In genomic region chr16:55838510-55839474, GRCm38 (mm10) we compare ENCODE assay signal across 8 mouse cellular contexts. TPM values are rescaled to one million over a fixed set of nuclear protein-coding genes. Genes with fewer than 3 reads are reported as not detected.
A peak's percentile ranks its signal among the peaks of the same experiment; 100 is the strongest.
DNase-seq lines count a peak whose midpoint lies in the region; ATAC-seq and TF ChIP-seq lines count a peak whose summit lies in the region.

Gene Nfkbiz, minus strand, starts transcription at chr16:55838899.

- no peaks in the 10 kb centered on the region for H3K27me3 ChIP-seq in heart, embryonic 14.5 days (ENCODE audit: control insufficient read depth, insufficient read depth, low read length)
- H3K27me3 ChIP-seq in liver, embryonic 16.5 days (ENCODE audit: control insufficient read depth, insufficient read depth, low read depth, low read length), result no peaks in the 10 kb centered on the region
- H3K27me3 ChIP-seq in neural tube, embryonic 12.5 days (replicated peaks), result no peaks in the 10 kb centered on the region
- no peaks in the 10 kb centered on the region for H3K27me3 ChIP-seq in stomach, postnatal 0 days (ENCODE audit: control insufficient read depth, insufficient read depth, low read length)

- DNase-seq in CD8-positive naive resting alpha-beta T cell, adult 2 months (ENCODE audit: low read depth in 2 of 2, low spot score in 2 of 2), result peak; percentile 40 to 60
- DNase-seq in kidney, postnatal 10 days, result peak; percentile 93
- peak; percentile 87 for DNase-seq in stomach, postnatal 0 days (ENCODE audit: low spot score)

- WGBS in heart, embryonic 14.5 days, result under 1% methylated on average over 40 of the region's 40 CpGs
- under 1% methylated on average over 40 of the region's 40 CpGs for whole genome bisulfite sequencing in liver, embryonic 16.5 days (ENCODE audit: insufficient replicate concordance)
- under 1% methylated on average over 40 of the region's 40 CpGs for WGBS in neural tube, embryonic 12.5 days
- WGBS in stomach, postnatal 0 days, result under 1% methylated on average over 40 of the region's 40 CpGs

- peak within 1 kb of the TSS; percentile 81 for H3K4me2 ChIP-seq in heart, embryonic 14.5 days (ENCODE audit: low read length)
- peak within 1 kb of the TSS; percentile 83 for H3K4me2 ChIP-seq in liver, embryonic 16.5 days (ENCODE audit: low read depth, low read length)
- peak within 1 kb of the TSS; percentile 72 for H3K4me2 ChIP-seq in neural tube, embryonic 12.5 days (replicated peaks)
- H3K4me2 ChIP-seq in stomach, postnatal 0 days (replicated peaks; ENCODE audit: low read depth), result peak within 1 kb of the TSS; percentile 72

- peak within 1 kb of the TSS; percentile 88 for H3K4me3 ChIP-seq in brown adipose tissue, adult 24 weeks (ENCODE audit: insufficient read depth, low read depth, low read length)
- H3K4me3 ChIP-seq in heart, embryonic 14.5 days (ENCODE audit: control insufficient read depth in 1 of 2, insufficient read depth in 1 of 2, low read depth in 1 of 2, low read length in 2 of 2), result peak within 1 kb of the TSS; percentile 53 to 75
- peak within 1 kb of the TSS; percentile 76 for H3K4me3 ChIP-seq in liver, embryonic 16.5 days (ENCODE audit: low read depth, low read length)
- H3K4me3 ChIP-seq in neural tube, embryonic 12.5 days, result peak within 1 kb of the TSS; percentile 60
- peak within 1 kb of the TSS; percentile 52 for H3K4me3 ChIP-seq in stomach, postnatal 0 days (ENCODE audit: low read depth, low read length)

- H3K27ac ChIP-seq in brown adipose tissue, adult 24 weeks (replicated peaks; ENCODE audit: low read depth, low read length), result peak within 1 kb of the TSS; percentile 97
- peak within 1 kb of the TSS; percentile 90 to 95 for H3K27ac ChIP-seq in heart, embryonic 14.5 days (replicated peaks in 1 of 2; ENCODE audit: control insufficient read depth in 1 of 2, insufficient read depth in 1 of 2, low read depth in 2 of 2, low read length in 2 of 2)
- peak within 1 kb of the TSS; percentile 77 for H3K27ac ChIP-seq in liver, embryonic 16.5 days (ENCODE audit: low read length)
- H3K27ac ChIP-seq in neural tube, embryonic 12.5 days, result no peak within 1 kb of the TSS; the same call in 1 of the 2 replicates
- peak within 1 kb of the TSS; percentile 90 for H3K27ac ChIP-seq in stomach, postnatal 0 days (replicated peaks)

- peak; percentile 74 for TF ChIP-seq EP300 in stomach, postnatal 0 days (optimal IDR thresholded peaks at IDR 0.05)

- H3K9me3 ChIP-seq in heart, embryonic 14.5 days (ENCODE audit: control insufficient read depth, low read length), result no peaks in the 10 kb centered on the region
- H3K9me3 ChIP-seq in liver, embryonic 16.5 days (replicated peaks; ENCODE audit: control insufficient read depth, low read length), result no peaks in the 10 kb centered on the region
- no peaks in the 10 kb centered on the region for H3K9me3 ChIP-seq in neural tube, embryonic 12.5 days
- H3K9me3 ChIP-seq in stomach, postnatal 0 days (ENCODE audit: control insufficient read depth, low read length), result no peaks in the 10 kb centered on the region

- peak; percentile 92 for ATAC-seq in erythroid progenitor cell, adult 5-6 weeks (replicated peaks; ENCODE audit: low FRiP score, poor library complexity, severe bottlenecking)
- ATAC-seq in heart, embryonic 14.5 days (ENCODE audit: insufficient number of reproducible peaks, insufficient read depth, low FRiP score, low read depth), result peak; percentile 95
- ATAC-seq in liver, embryonic 16.5 days (ENCODE audit: low read depth), result peak; percentile 90
- ATAC-seq in neural tube, embryonic 12.5 days (ENCODE audit: low FRiP score, low read depth), result peak; percentile 94
- ATAC-seq in stomach, postnatal 0 days (ENCODE audit: low FRiP score, low TSS enrichment), result peak; percentile 93

- peak within 1 kb of the TSS; percentile 78 for H3K9ac ChIP-seq in heart, embryonic 14.5 days (ENCODE audit: low read length)
- H3K9ac ChIP-seq in liver, embryonic 16.5 days (ENCODE audit: low read depth, low read length), result peak within 1 kb of the TSS; percentile 84
- H3K9ac ChIP-seq in neural tube, embryonic 12.5 days, result peak within 1 kb of the TSS; percentile 78
- peak within 1 kb of the TSS; percentile 81 for H3K9ac ChIP-seq in stomach, postnatal 0 days (ENCODE audit: low read length)

- TF ChIP-seq CTCF in stomach, postnatal 0 days (IDR thresholded peaks at IDR 0.05; ENCODE audit: low read depth), result no peak

- no peaks in the 10 kb centered on the region for H3K36me3 ChIP-seq in heart, embryonic 14.5 days (ENCODE audit: control insufficient read depth, insufficient read depth, low read length)
- H3K36me3 ChIP-seq in liver, embryonic 16.5 days (ENCODE audit: control insufficient read depth, insufficient read depth), result no peaks in the 10 kb centered on the region
- H3K36me3 ChIP-seq in neural tube, embryonic 12.5 days, result peaks cover 4% of the 10 kb centered on the region; the same call in 1 of the 2 replicates
- no peaks in the 10 kb centered on the region for H3K36me3 ChIP-seq in stomach, postnatal 0 days (ENCODE audit: control insufficient read depth, insufficient read depth, low read length)

- H3K4me1 ChIP-seq in brown adipose tissue, adult 24 weeks (ENCODE audit: control insufficient read depth, insufficient read depth, insufficient read length, low read length), result 0 out of 2 replicates have a peak, but pooled peaks cover 2% of the 10 kb centered on the region
- peaks cover 2 to 3% of the 10 kb centered on the region in 2 experiments; a peak in 3 of 4 replicates for H3K4me1 ChIP-seq in heart, embryonic 14.5 days (ENCODE audit: control insufficient read depth in 2 of 2, insufficient read depth in 2 of 2, low read length in 2 of 2)
- H3K4me1 ChIP-seq in liver, embryonic 16.5 days (ENCODE audit: control insufficient read depth, low read depth, low read length), result peaks cover 8% of the 10 kb centered on the region
- peaks cover 7% of the 10 kb centered on the region; the same call in 1 of the 2 replicates for H3K4me1 ChIP-seq in neural tube, embryonic 12.5 days
- H3K4me1 ChIP-seq in stomach, postnatal 0 days (replicated peaks; ENCODE audit: control insufficient read depth, insufficient read depth), result no peaks in the 10 kb centered on the region

RNA-seq across cellular contexts. Expression of gene Nfkbiz, which starts in this region (rescaled TPM):
- 4.2 and 6.9 TPM in 2 replicates for polyA plus RNA-seq in brown adipose tissue, adult 24 weeks (2012; ENCODE audit: insufficient read depth, insufficient read length, missing spikeins)
- total RNA-seq in erythroid progenitor cell, adult 5-6 weeks (2015; ENCODE audit: low replicate concordance), result 8.8 and 11.2 TPM in 2 replicates
- total RNA-seq in erythroid progenitor cell, adult 5-6 weeks (2017; ENCODE audit: low replicate concordance), result 4.5 and 6.0 TPM in 2 replicates
- polyA plus RNA-seq in heart, embryonic 14.5 days (2014; fragmentation: Nextera tagmentation; extraction: Ambion mirVana), result 2.7 and 3.1 TPM in 2 replicates
- polyA plus RNA-seq in liver, embryonic 16.5 days (2015; fragmentation: Nextera tagmentation; extraction: Ambion mirVana), result 2.2 and 2.3 TPM in 2 replicates
- 1.7 and 2.3 TPM in 2 replicates for polyA plus RNA-seq in neural tube, embryonic 12.5 days (2016; fragmentation: Nextera tagmentation; extraction: Ambion mirVana)
- polyA plus RNA-seq in stomach, postnatal 0 days (2015; fragmentation: Nextera tagmentation; extraction: Ambion mirVana), result 9.0 and 9.1 TPM in 2 replicates
